Mouse (Mus musculus): ENCODE measurements around the gene Rhbdf2.

GRCm38 (mm10) chr11:116643579-116644224, 16.9 kb upstream of the Rhbdf2 start:
- no peak for TF ChIP-seq ZC3H11A (IDR thresholded peaks at IDR 0.05; ENCODE audit: low read depth, low read length)
- no peak for TF ChIP-seq CHD2 (IDR thresholded peaks at IDR 0.05; ENCODE audit: low read length)
- no peak for TF ChIP-seq CTCF (IDR thresholded peaks at IDR 0.05 in 2 of 3, conservative IDR thresholded peaks at IDR 0.05 in 1 of 3; ENCODE audit: control insufficient read depth in 1 of 3, insufficient read depth in 1 of 3, low read depth in 2 of 3, low read length in 3 of 3, poor library complexity in 1 of 3, severe bottlenecking in 1 of 3)
- TF ChIP-seq POLR2A (IDR thresholded peaks at IDR 0.05; ENCODE audit: control insufficient read depth in 1 of 2, insufficient read depth in 1 of 2, low read depth in 1 of 2, low read length in 2 of 2, poor library complexity in 1 of 2), result no peak
- no peak for TF ChIP-seq ZKSCAN1 (IDR thresholded peaks at IDR 0.05; ENCODE audit: low read depth, low read length)
- TF ChIP-seq KAT2A (conservative IDR thresholded peaks at IDR 0.05; ENCODE audit: low read depth, low read length), result no peak
- TF ChIP-seq MAZ (IDR thresholded peaks at IDR 0.05; ENCODE audit: low read depth, low read length), result no peak
- TF ChIP-seq RAD21 (IDR thresholded peaks at IDR 0.05; ENCODE audit: low read depth, low read length), result no peak
- no peak for TF ChIP-seq TAL1 (IDR thresholded peaks at IDR 0.05; ENCODE audit: low read length)
- no peak for TF ChIP-seq MYB (IDR thresholded peaks at IDR 0.05; ENCODE audit: low read depth, low read length)
- no peak for TF ChIP-seq EP300 (IDR thresholded peaks at IDR 0.05; ENCODE audit: low read depth in 1 of 2, low read length in 2 of 2)
